8 mouse cellular contexts compared by ENCODE assay signal in the genomic region with DNA sequence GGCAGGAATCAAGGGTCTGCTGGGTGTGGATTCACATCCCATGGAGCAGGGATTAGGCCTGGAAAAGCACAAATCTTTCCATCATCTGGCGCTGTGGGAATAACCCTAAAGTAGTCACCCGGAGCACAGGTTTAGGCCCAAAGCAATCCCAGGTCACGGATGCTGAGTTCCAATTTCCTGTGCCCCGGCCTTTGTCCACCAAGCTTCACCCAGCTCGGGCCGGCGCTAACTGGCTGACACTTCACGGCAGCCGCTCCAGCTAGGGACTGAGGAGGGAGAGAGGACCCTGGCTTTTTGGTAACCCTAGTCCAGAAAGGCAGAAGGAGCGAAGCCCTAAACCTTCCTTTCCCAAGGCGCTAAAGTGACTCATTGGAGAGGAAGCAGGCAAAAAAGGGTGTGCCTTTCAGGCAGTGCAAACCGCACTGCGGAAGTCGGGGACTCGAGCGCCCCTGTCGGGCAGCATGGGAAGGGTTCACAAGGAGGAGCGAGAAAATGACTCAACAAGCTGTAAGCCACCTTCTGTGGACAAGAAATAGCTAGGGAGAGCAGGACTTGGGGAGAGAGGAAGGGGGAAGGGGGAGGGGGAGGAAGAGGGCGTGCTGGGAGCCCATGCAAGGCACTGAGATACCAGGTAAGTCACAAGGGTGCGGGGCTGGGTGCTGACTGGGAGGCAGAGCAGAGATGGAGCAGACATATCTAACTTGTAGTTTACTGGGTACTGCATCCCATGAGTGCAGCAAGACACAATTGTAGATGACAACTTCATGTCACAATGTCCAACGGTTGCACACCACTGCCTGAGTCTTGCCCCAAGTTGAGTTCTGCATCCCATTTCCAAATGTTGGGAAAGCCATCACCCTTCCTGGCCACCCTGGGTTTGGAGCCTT. TPM values are rescaled to one million over a fixed set of nuclear protein-coding genes. Genes with fewer than 3 reads are reported as not detected.
A peak's percentile ranks its signal among the peaks of the same experiment; 100 is the strongest.
DNase-seq lines count a peak whose midpoint lies in the region; ATAC-seq and TF ChIP-seq lines count a peak whose summit lies in the region.

No protein-coding gene starts in this region.

- DNase-seq in G1E (ENCODE audit: low spot score), result peak; percentile 72
- peak; percentile 88 for DNase-seq in cerebellum, adult 11-12 months
- peak; percentile 83 for DNase-seq in heart, postnatal 25 days (ENCODE audit: low spot score)
- peak; percentile 84 to 91 for DNase-seq in layer of hippocampus, adult 2 months (ENCODE audit: low spot score in 2 of 2)
- DNase-seq in lung, embryonic 14.5 days, result peak; percentile 93
- DNase-seq in thymus, postnatal 0 days (ENCODE audit: low spot score), result peak; percentile 88

- intact Hi-C loops in heart, postnatal 25 days (cut with DNase I), result loop anchor here (2.0 kb wide), 1 partner anchor 17 kb away; no protein-coding TSS in a partner anchor

- peak; percentile 79 for TF ChIP-seq CTCF in G1E (IDR thresholded peaks at IDR 0.05; ENCODE audit: low read depth, low read length)
- peak; percentile 86 for TF ChIP-seq CTCF in layer of hippocampus, adult 2 months (conservative IDR thresholded peaks at IDR 0.05)
- peak; percentile 90 for TF ChIP-seq CTCF in lung, embryonic 14.5 days (IDR thresholded peaks at IDR 0.05; ENCODE audit: low read depth)

- peaks cover 9% of the 10 kb centered on the region for H3K36me3 ChIP-seq in G1E (replicated peaks)
- H3K36me3 ChIP-seq in forebrain, embryonic 15.5 days, result no peaks in the 10 kb centered on the region
- H3K36me3 ChIP-seq in lung, embryonic 14.5 days (ENCODE audit: insufficient read depth), result no peaks in the 10 kb centered on the region

- peak; percentile 72 for ATAC-seq in G1E (ENCODE audit: extremely low read depth, insufficient number of reproducible peaks, low FRiP score, poor library complexity, severe bottlenecking)
- ATAC-seq in forebrain, embryonic 15.5 days (replicated peaks), result peak; percentile 65
- ATAC-seq in lung, embryonic 14.5 days (ENCODE audit: insufficient read depth), result peak; percentile 68
- peak; percentile 80 for ATAC-seq in neutrophil, adult 5-6 weeks (ENCODE audit: extremely low read depth, insufficient number of reproducible peaks, low FRiP score, poor library complexity, severe bottlenecking)

- no peaks in the 10 kb centered on the region for H3K9me3 ChIP-seq in G1E (replicated peaks)
- no peaks in the 10 kb centered on the region for H3K9me3 ChIP-seq in forebrain, embryonic 15.5 days
- H3K9me3 ChIP-seq in lung, embryonic 14.5 days (ENCODE audit: low read depth, low read length), result no peaks in the 10 kb centered on the region

- no peaks in the 10 kb centered on the region for H3K27me3 ChIP-seq in G1E (ENCODE audit: insufficient read depth, low read length)
- H3K27me3 ChIP-seq in forebrain, embryonic 15.5 days, result no peaks in the 10 kb centered on the region
- no peaks in the 10 kb centered on the region for H3K27me3 ChIP-seq in lung, embryonic 14.5 days (ENCODE audit: insufficient read depth, low read length)

- peak overlapping the region; percentile 70 for H3K27ac ChIP-seq in forebrain, embryonic 15.5 days (replicated peaks)
- H3K27ac ChIP-seq in layer of hippocampus, adult 2 months, result peak overlapping the region; percentile 96
- H3K27ac ChIP-seq in lung, embryonic 14.5 days (ENCODE audit: low read depth), result peak overlapping the region; percentile 78

- WGBS in forebrain, embryonic 15.5 days, result 23% methylated on average over 21 of the region's 21 CpGs
- WGBS in lung, embryonic 14.5 days, result 22% methylated on average over 21 of the region's 21 CpGs

- peaks cover 44% of the 10 kb centered on the region for H3K4me1 ChIP-seq in G1E (ENCODE audit: insufficient read depth, low read depth, low read length)
- H3K4me1 ChIP-seq in forebrain, embryonic 15.5 days, result peaks cover 21% of the 10 kb centered on the region
- peaks cover 13% of the 10 kb centered on the region for H3K4me1 ChIP-seq in lung, embryonic 14.5 days (ENCODE audit: insufficient read depth)

- H3K4me3 ChIP-seq in G1E (ENCODE audit: low read depth, low read length), result peak overlapping the region; percentile 58
- H3K4me3 ChIP-seq in forebrain, embryonic 15.5 days, result peak overlapping the region; percentile 28
- peak overlapping the region; percentile 22 for H3K4me3 ChIP-seq in layer of hippocampus, adult 2 months
- H3K4me3 ChIP-seq in lung, embryonic 14.5 days (ENCODE audit: low read depth, low read length), result peak overlapping the region; percentile 17; the same call in 1 of the 2 replicates

- peak overlapping the region; percentile 39; the same call in 1 of the 2 replicates for H3K4me2 ChIP-seq in forebrain, embryonic 15.5 days (replicated peaks)
- peak overlapping the region; percentile 60 for H3K4me2 ChIP-seq in lung, embryonic 14.5 days

- peak overlapping the region; percentile 44 for H3K9ac ChIP-seq in forebrain, embryonic 15.5 days (replicated peaks)
- H3K9ac ChIP-seq in lung, embryonic 14.5 days, result peak overlapping the region; percentile 52

RNA-seq across cellular contexts. Expression of a gene that starts 46.7 kb away (rescaled TPM):
- total RNA-seq in G1E (2014; fragmentation: Nextera tagmentation) (27.7 and 37.5 TPM in 2 replicates), G1E (2017) (40.3 and 41.2 TPM in 2 replicates)
- polyA plus RNA-seq in G1E (2012), result 65.6 and 72.6 TPM in 2 replicates
- 66.9 and 67.9 TPM in 2 replicates for polyA plus RNA-seq in forebrain, embryonic 15.5 days (2015; fragmentation: Nextera tagmentation; extraction: Ambion mirVana)
- total RNA-seq in heart, postnatal 25 days (2021), result 10 to 100 TPM; 63.5 to 64.1 TPM
- total RNA-seq in layer of hippocampus, adult 2 months (2021), result 10 to 100 TPM; 74.1 to 80.9 TPM
- 74.8 and 84.5 TPM in 2 replicates for polyA plus RNA-seq in lung, embryonic 14.5 days (2014; fragmentation: Nextera tagmentation; extraction: Ambion mirVana)
- total RNA-seq in neutrophil, adult 5-6 weeks (2017), result 35.9 and 44.0 TPM in 2 replicates
- polyA plus RNA-seq in thymus, postnatal 0 days (2015; fragmentation: Nextera tagmentation; extraction: Ambion mirVana), result 38.0 and 40.9 TPM in 2 replicates

RNA-seq across cellular contexts. Expression of a gene that starts 57.1 kb away (rescaled TPM):
- total RNA-seq in G1E (2014; fragmentation: Nextera tagmentation) (8.9 and 15.1 TPM in 2 replicates), G1E (2017) (14.5 and 15.2 TPM in 2 replicates)
- polyA plus RNA-seq in G1E (2012), result 21.0 and 21.9 TPM in 2 replicates
- polyA plus RNA-seq in forebrain, embryonic 15.5 days (2015; fragmentation: Nextera tagmentation; extraction: Ambion mirVana), result 19.5 and 23.3 TPM in 2 replicates
- 10 to 100 TPM in 1 of 2 experiments, 1 to 10 TPM in 1; 8.9 to 11.1 TPM for total RNA-seq in heart, postnatal 25 days (2021)
- 10 to 100 TPM in 1 of 2 experiments, 1 to 10 TPM in 1; 9.5 to 10.6 TPM for total RNA-seq in layer of hippocampus, adult 2 months (2021)
- polyA plus RNA-seq in lung, embryonic 14.5 days (2014; fragmentation: Nextera tagmentation; extraction: Ambion mirVana), result 37.9 and 42.2 TPM in 2 replicates
- 32.9 and 38.6 TPM in 2 replicates for total RNA-seq in neutrophil, adult 5-6 weeks (2017)
- 72.4 and 75.2 TPM in 2 replicates for polyA plus RNA-seq in thymus, postnatal 0 days (2015; fragmentation: Nextera tagmentation; extraction: Ambion mirVana)

RNA-seq across cellular contexts. Expression of a gene that starts 59.7 kb away (rescaled TPM):
- total RNA-seq in G1E (2014; fragmentation: Nextera tagmentation), result 3.5 and 6.4 TPM in 2 replicates
- total RNA-seq in G1E (2017), result 10.9 and 12.5 TPM in 2 replicates
- 0.68 and 0.93 TPM in 2 replicates for polyA plus RNA-seq in G1E (2012)
- 1.2 and 1.7 TPM in 2 replicates for polyA plus RNA-seq in forebrain, embryonic 15.5 days (2015; fragmentation: Nextera tagmentation; extraction: Ambion mirVana)
- total RNA-seq in heart, postnatal 25 days (2021), result 1 to 10 TPM; 3.5 to 4.1 TPM
- total RNA-seq in layer of hippocampus, adult 2 months (2021), result 1 to 10 TPM; 3.5 to 3.6 TPM
- polyA plus RNA-seq in lung, embryonic 14.5 days (2014; fragmentation: Nextera tagmentation; extraction: Ambion mirVana), result 2.4 TPM in 2 replicates
- 56.6 and 64.7 TPM in 2 replicates for total RNA-seq in neutrophil, adult 5-6 weeks (2017)
- polyA plus RNA-seq in thymus, postnatal 0 days (2015; fragmentation: Nextera tagmentation; extraction: Ambion mirVana), result 11.4 and 14.6 TPM in 2 replicates

Comparison
In these comparisons a context has a peak if more than half of its experiments do, and no peak if none do; other contexts are left out.
1. Peak in every context shown above with its lines: DNase-seq, ATAC-seq, H3K4me3 ChIP-seq and H3K27ac ChIP-seq.